Mouse (Mus musculus) cerebellum, adult (tissue): ENCODE data around the gene Kif21b.

ENCODE experiments used
- ATAC-seq: cut with Nextera tagmentation; 2 replicates; pipeline ENCODE4 v1.9.2; 2017; ENCODE audit warnings: mild to moderate bottlenecking, moderate library complexity, mixed read lengths; ENCODE audit not compliant: insufficient number of reproducible peaks, low FRiP score, low TSS enrichment

The Kif21b gene

GRCm38 (mm10) chr1:136128416-136128815, 2.8 kb upstream of the Kif21b start:
- no peak for ATAC-seq

- ATAC-seq, result no peak
These were observed 2.1 kb upstream of the Kif21b start for GRCm38 (mm10) chr1:136128944-136129589.

DNA sequence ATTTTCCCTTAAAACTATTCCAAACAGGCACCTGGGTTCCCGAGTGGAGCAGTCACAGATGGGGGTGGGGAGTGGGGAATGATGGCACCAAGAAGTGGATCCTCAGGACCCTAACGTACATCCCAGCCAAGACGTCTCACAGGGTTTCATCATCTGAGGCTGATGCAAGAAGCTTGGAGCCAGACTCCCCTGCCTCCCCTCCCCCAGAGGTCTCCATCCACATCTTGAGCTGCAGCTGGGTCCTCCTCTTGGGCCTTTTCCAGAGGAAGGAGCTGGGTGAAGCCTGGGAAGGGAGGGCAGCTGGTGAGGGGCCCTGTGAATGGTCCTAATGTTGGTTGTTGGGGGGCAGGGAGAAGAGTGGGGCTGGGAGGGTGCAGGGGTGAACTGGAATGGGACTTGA, 1.1 kb upstream of the Kif21b start:
- ATAC-seq, result no peak

- 0 out of 2 replicates have a peak, but pooled peaks have one; percentile 1 for ATAC-seq
These were observed 558 bp downstream of the Kif21b start for GRCm38 (mm10) chr1:136131603-136132291.

DNA sequence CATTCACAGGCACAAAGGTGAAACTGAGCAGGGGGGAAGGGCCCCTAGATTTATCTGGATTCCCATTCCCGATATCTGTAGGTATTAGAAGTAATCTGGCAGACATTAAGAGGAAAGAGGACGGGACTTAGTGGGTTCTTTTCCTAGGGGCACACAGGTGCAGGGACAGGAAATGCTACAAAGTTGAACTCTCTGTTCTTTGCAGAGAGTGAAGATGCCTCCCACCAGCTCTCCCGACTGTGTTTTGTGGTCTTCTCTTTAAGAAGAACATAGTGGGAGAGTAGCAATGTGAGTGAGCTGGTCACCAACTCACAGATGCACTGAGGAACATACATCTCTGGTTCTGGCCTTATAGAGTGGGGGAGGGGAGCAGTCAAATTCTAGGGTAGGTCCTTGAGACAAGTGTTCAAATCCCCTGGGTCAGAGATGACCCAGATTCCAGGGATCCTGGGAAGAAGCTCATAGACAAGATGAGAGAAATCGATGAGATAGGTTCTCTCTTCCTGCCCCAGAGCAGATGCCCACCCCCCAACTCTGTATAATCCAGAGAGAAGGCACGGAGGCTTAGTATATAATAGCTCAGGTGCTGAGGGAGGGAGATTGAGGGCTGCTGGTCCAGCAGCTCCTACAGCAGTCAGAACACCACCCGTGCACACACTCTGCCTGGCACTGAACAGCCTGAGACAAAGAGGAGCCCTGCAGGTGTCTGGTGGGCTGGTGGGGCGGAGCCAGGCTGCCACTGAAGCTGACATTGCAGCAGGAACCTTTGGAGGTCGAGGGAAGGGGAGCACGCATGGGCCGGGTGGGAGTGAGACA, 1.4 kb downstream of the Kif21b start:
- no peak for ATAC-seq

DNA sequence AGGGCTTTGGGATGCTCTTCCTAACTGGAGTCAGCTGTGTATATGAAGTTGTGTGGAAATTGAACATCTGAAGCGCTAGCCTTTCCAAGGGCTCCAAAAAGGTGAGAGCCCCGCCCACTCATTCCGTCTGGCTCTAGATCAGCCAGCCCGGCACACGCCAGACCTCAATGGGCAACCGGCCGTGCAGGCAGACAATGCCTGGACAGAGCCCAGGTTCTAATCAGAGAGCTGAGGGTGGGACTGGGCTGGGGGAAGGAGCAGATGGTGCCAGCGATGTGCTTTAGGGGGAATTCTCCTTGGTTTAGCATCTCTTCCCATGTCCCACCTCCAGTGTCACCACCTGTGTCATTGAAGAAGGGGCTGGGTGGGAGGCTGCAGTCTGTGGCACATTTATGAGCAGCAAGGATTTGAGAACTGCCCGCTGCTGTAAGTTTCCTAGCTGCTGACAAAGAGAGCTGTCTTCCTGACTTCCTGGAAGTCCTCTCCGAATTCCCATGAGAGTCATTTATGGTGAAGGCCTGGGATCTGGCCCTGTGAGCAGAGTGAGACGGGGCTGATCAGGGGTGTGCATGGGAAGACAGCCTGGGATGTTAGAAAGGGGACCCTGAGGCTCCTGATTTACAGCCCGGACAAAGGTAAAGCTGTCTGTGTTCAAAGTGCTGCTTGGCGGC, 2.5 kb downstream of the Kif21b start:
- no peak for ATAC-seq

GRCm38 (mm10) chr1:136134547-136134946, 3.4 kb downstream of the Kif21b start:
- ATAC-seq, result no peak

DNA sequence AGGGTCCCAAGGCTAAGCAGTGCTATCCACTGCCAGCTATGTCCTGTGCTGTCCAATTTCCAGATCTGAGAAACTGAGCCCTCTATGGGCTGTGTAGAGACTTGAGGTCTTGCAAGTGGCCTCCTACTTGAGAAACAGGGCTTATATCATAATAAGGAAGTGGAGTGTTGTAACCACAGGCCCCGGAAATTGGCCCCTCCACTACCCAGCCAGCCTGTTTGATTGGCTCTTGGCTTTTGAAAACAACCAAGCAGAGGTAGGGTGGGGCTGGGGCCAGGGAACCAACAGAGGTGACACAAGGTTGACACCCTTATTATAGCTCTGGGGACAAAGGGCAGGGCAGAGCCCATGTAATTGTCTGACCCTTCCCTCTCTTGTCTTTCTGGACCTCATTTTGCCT, 3.9 kb downstream of the Kif21b start:
- no peak for ATAC-seq

DNA sequence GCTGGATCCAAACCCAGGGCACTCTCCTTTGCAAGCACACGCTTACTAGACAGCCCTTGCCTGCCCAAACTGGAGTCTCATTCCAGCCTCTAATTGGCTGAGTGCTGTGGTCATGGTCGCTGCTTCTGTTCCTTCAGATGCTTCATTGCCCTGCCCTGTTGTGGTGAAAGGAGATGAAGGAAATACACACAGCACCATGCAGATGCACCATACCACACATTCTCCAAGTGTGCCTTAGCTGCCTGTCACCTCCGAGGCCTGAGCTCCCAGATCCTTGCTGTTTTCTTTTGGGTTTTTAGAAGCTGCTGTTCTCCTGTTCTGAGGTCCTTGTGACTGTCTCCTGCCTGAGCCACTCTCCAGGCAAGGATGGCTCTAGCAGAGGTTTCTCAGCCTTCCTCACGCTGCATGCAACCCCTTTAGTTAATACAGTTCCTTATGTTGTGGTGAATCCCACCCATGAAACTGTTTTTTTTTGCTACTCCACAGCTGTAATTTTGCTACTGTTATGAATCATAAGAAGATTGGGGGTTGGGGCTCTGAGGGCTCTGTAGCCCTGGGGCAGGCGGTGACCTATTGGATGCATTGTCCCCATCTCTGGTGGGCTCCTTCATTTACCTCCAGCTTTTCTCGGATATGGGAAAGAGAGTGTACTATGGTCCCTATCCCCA, 4.7 kb downstream of the Kif21b start:
- ATAC-seq, result no peak

GRCm38 (mm10) chr1:136136547-136136946, 5.4 kb downstream of the Kif21b start:
- ATAC-seq, result no peak

DNA sequence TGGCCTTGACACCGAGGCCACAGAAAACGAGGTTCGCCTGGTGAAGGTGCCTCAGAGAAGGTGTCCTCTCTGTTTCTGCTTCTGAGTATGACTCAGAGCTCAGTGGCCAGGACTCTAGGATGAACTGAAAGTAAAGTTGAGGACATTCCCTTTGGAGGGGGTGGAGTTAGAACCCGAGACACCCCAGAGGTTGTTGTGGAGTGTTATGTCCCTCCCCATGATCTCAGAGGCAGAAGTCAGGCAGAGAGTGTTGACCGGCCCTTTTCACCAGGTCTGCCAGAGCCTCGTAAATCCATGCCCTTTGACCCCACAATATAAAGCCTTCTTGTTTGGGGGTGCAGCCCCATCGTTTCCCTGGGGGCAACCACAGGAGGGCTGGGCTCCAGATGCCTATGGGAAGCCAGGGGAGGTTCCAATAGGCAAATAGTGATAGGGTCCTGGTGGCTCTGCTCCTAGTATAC, 5.9 kb downstream of the Kif21b start:
- no peak for ATAC-seq

DNA sequence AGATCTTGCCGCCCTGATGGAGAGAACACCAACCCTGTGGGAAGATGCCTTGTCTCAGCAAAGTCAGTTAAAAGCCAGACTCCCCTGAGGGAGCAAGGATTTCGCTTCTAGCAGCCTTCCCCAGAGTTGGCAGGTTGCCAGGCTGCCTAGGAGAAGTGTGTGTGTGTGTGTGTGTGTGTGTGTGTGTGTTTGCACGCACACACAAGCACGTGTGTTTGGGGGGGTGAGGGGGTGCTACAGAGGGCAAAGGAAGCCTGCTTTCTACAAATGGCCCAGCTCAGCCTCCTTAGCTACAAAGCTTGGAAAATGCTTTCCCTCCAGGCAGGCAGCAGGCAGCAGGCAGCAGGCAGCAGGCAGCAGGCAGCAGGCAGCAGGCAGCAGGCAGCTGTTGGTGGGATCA, 6.4 kb downstream of the Kif21b start:
- no peak for ATAC-seq

GRCm38 (mm10) chr1:136138191-136138830, 7.1 kb downstream of the Kif21b start:
- ATAC-seq, result no peak

DNA sequence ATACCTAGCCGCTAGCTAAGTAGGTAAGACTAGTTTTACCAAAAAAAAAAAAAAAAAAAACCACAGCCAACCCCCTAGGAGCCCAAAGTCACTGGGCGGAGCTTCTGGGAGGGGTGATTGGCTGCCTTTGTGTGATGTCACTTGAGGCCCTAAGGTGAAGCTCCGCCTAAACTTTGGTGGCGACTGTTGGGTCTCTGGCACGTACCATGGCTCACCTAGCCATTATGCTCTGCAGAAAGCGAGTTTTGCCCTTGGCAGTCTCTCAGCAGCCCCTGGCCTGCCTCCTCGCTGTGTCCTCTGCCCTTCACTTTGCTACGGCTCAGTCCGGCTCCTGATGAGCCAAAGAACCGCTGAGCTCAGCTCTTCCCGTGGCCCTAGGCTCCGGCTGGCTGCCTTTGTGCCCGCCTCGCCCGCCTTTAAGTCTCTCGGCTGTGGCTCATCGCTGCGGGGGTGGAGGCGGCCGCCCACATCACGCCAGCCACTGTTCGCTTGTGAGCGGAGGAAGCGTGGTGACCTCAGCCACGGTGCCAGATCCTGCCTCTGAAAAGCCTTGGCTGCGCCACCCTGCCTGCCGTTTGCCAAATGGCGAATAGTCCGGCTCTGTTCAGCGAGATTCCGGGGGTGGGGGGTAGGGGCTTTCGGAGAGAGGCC, 8.9 kb downstream of the Kif21b start:
- ATAC-seq, result peak; percentile 83

DNA sequence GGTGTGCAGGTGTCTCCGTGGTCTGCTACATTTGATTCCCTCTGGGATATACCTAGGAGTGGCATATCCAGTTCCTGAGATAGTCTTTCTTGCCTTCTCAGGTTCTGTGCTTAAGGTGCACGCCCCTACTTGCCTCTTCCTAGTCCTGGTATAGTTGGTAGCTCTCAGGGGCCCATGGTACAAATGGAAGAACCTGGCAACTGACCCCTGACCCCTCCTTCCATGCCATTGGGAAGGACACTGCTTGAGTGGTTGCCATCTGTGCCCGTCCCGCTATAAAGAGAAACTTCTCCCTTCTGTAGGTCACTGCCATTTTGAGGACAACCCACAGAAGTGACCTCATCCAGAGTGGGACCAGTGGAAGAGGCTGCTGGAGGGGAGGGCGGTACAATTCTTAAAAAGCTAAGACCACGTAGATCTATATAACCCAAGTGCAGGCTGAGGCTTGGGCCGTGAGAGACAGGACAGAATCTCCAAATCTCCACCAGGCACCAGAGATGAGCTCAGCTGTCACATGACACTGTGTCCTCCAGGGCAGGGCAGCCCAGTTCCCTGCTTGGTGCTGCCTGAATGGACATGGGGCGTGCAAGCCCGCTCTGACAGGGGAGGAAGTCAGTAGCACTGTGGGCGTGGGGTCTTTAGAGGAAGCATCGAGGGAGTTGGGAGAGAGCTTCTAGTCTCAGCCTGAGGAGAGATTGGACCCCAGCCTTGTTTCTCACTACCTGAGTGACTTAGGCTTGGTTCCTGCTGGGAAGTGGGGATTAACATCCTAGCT, 10.2 kb downstream of the Kif21b start:
- 0 out of 2 replicates have a peak, but pooled peaks have one; percentile 2 for ATAC-seq

- no peak for ATAC-seq
These were observed 11.1 kb downstream of the Kif21b start for GRCm38 (mm10) chr1:136142336-136142735.

DNA sequence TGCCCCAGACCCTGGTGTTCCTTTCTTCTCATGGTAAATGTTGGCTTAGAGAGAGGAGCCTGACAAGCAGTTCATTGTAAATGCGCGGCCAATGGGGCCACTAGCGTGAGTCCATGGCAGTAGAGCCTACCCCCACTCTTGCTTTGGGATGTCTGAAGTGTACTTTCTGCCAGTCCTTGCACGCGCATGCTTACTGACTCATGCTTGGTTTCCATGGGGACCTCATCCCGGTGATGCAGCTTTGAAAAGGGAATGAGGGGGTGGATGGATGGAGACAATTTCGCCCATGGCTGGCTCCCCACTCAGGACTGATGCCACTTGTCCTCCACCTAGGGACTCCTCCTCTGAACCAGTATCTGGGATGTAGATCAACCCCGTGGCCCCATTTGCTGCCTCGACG, 12.3 kb downstream of the Kif21b start:
- ATAC-seq, result no peak

DNA sequence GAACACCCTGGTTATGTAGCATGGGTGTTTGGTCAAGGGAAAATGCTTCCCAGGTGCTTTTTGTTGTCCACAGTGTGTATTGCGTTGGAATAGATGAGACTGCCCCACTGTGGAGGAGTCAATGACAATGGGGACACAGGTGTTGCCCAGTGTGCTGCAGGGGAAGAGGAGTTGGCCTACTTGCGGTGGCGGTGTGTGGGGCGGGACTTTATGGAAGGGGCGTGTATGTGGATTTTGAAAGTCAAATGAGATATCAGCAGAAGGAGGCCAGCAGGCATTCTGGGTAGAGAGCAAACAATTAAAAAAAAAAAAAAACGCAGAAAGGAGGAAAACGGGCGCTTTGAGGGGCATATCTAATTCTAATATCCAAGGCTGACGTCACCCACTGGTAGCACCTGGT, 18.5 kb downstream of the Kif21b start:
- ATAC-seq, result no peak
